ENCODE assay signal across 9 mouse cellular contexts in the genomic region with DNA sequence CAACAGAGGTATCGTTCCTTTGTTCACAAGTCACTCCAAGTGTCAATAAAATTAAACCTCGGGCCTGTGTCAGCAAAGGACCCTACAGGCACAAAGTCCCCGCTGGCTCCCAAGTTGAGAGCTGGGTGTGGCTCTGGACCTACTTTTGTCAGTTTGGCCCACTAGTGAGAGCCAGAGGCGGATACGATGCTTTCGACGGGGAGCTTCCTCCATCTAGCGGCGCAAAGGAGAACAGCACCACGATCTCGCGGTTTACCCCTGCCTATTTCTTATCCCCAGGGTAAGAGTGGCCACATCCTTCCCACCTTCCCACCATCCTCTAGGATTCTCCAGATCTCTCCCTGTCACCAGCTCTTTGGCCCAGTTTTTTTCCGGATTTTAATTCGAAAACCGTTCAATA. TPM values are rescaled to one million over a fixed set of nuclear protein-coding genes. Genes with fewer than 3 reads are reported as not detected.
DNase-seq lines count a peak whose midpoint lies in the region; ATAC-seq lines count a peak whose summit lies in the region.
"Had no signal": no experiment of that assay in that cellular context is flagged by ENCODE, and none has a peak within 500 bp of the region (broad histone marks: within the 10 kb centered on the region; RNA-seq: fewer than 3 reads in every experiment).

No protein-coding gene starts in this region.

- no peaks in the 10 kb centered on the region for H3K9me3 ChIP-seq in hindbrain, embryonic 15.5 days

- no peak overlapping the region for H3K4me3 ChIP-seq in hindbrain, embryonic 15.5 days

- 0 out of 2 replicates have a peak, but pooled peaks cover 5% of the 10 kb centered on the region for H3K27me3 ChIP-seq in hindbrain, embryonic 15.5 days

- no peaks in the 10 kb centered on the region for H3K4me1 ChIP-seq in hindbrain, embryonic 15.5 days (replicated peaks)

- 7% methylated on average over 15 of the region's 15 CpGs for WGBS in hindbrain, embryonic 15.5 days

- H3K9ac ChIP-seq in hindbrain, embryonic 15.5 days = no peak overlapping the region

- ATAC-seq in hindbrain, embryonic 15.5 days (ENCODE audit: low FRiP score, low read depth) = peak; percentile 48; the same call in 1 of the 2 replicates

- peak; percentile 82 for DNase-seq in R1 (ENCODE audit: low read depth, low spot score)
- DNase-seq in cerebellum, adult 8-10 months = peak; percentile 61
- DNase-seq in frontal cortex, postnatal 14 days (ENCODE audit: low spot score in 2 of 2) = peak; percentile 55 to 74
- peak; percentile 70 to 72 for DNase-seq in layer of hippocampus, postnatal 14 days (ENCODE audit: low spot score in 2 of 2)
- DNase-seq in lung, postnatal 36 days = peak; percentile 78
- DNase-seq in right cerebral cortex, adult 18-20 months = peak; percentile 59
- DNase-seq in urinary bladder, postnatal 4 days (ENCODE audit: low spot score in 2 of 2) = peak; percentile 51 to 77

- no peak overlapping the region for H3K27ac ChIP-seq in hindbrain, embryonic 15.5 days (replicated peaks)

- H3K4me2 ChIP-seq in hindbrain, embryonic 15.5 days = no peak overlapping the region

- no peaks in the 10 kb centered on the region for H3K36me3 ChIP-seq in hindbrain, embryonic 15.5 days

RNA-seq across cellular contexts. Expression of a gene that starts 15.1 kb away (rescaled TPM):
- polyA plus RNA-seq in hindbrain, embryonic 15.5 days (2015; fragmentation: Nextera tagmentation; extraction: Ambion mirVana) = not detected in 2 replicates
- not detected for total RNA-seq in layer of hippocampus, postnatal 14 days (2021)
- polyA plus RNA-seq: liver, embryonic 16.5 days had no signal

RNA-seq across cellular contexts. Expression of a gene that starts 35.5 kb away (rescaled TPM):
- polyA plus RNA-seq in hindbrain, embryonic 15.5 days (2015; fragmentation: Nextera tagmentation; extraction: Ambion mirVana) = not detected in 2 replicates
- total RNA-seq in layer of hippocampus, postnatal 14 days (2021) = not detected
